Mouse (Mus musculus): ENCODE data around the gene Ccdc78. TPM values are rescaled to one million over a fixed set of nuclear protein-coding genes. Genes with fewer than 3 reads are reported as not detected.

Gene Ccdc78
- 0.83 TPM for polyA plus RNA-seq (2017; shearing (Covaris generic))

DNA sequence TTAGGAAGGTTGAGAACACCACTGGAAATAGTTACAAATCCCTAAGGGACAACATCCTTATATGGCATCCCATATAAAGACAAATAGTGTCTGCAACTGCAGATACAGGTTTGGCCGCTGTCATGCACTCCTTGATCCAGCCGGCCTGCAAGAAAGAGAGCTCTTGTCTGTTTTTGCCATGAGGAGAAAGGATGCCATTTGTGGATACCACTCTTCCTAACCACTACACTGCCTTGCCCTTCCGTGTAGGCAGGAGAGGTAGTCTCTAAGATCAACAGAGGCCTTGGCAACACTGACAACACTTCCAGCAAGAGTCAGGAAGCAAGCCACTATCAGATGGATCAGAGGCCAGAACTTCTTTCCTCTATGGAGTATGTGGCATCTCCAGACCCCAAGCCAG, at the start of gene Ccdc78:
Ccdc78 (plus strand) TSS at position 301 of the 400 bp plus-strand sequence.

DNA sequence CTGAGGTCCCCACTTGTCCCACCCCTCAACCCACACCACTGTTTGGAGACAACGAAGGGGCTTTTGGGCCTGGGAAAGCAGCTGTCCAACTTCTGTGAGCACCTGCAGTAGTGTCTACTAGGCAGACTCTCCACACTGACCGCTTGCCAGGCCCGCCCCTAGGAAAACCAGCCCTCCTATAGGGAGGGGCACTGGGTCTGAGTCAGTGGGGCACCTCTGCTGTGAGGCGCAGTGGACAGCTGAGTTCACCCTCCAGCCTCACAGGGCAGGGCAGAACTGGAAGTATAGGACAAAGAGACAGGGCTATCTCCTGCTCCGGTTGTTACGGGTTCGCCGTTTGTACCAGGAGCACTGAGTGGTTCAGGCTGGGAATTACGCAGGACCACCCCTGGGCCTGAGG, 32.1 kb upstream of the Ccdc78 start, which contains the start of gene Msln:
Msln (minus strand) TSS at position 138 of the 400 bp plus-strand sequence.

DNA sequence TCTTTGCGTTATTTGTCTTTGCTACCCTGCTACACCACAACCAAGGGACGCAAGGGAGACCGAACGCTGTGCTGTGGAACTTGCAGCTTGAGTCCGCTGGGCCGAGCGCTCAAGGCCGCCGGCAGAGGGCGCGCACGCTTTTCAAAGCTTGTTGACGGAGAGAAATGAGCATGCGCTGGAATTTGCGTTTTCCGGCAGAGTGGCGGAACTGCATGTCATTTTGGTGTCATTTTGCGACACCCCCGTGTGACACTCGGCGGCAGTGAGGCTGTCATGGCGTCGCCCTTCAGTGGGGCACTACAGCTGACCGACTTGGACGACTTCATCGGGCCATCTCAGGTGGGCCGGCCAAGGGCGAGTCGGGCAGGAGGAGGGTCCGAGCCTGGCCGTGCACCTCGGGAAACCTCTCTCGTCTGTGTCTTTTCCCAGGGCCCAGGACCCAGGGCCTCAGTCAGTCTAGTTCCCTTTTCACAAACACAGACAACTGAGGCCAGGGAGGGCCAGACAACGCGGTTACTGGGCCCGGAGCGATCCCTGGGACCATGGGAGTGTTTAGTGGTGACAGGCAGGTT, 12.7 kb upstream of the Ccdc78 start, which contains the start of gene Narfl:
Narfl (plus strand) TSS at position 228 of the 572 bp plus-strand sequence.

DNA sequence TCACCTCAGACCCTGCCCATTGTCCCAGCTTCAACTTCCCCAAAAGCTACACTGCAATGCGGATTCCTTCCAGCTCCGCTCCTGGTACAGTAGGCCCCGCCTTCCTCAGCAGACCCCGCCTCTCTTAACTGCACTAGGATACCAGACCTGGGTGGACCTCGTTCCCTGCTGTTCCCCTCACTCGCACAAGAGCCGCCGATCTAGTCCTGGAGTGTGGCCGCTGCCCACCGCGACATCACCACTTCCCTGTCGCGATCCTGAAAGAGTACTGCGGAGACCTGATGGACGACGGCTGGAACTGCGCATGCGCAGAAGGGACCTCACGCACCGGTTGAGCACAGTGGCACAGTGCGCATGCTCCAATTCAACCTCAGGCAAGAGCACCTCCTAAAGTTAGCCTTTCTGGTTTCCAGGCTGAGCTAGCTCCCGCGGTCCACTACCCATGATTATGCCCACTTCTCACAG, 1.1 kb upstream of the Ccdc78 start, which contains the start of gene Haghl:
Haghl (minus strand) TSS at position 393 of the 465 bp plus-strand sequence.

DNA sequence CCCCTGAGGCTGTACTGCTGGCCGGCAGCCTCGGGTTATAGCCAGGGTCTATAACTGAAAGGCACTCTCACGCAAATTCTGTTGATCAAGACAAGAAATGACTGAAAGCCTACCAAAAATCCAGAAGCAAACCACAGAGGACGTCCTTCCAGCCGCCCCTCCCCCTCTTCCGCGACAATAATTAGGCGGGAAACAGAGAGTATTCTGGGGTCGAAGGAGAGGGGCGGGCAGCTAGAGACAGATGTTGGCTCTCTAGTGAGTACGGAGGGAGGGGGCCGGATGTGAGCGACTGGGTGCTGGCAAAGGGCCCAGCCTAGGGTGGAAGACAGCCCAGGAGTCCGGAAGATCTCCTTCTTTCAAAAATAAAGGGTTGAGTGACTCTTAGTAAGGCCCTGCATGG, 6.2 kb downstream of the Ccdc78 start, which contains the start of gene Fam173a:
Fam173a (minus strand) TSS at position 287 of the 400 bp plus-strand sequence.

DNA sequence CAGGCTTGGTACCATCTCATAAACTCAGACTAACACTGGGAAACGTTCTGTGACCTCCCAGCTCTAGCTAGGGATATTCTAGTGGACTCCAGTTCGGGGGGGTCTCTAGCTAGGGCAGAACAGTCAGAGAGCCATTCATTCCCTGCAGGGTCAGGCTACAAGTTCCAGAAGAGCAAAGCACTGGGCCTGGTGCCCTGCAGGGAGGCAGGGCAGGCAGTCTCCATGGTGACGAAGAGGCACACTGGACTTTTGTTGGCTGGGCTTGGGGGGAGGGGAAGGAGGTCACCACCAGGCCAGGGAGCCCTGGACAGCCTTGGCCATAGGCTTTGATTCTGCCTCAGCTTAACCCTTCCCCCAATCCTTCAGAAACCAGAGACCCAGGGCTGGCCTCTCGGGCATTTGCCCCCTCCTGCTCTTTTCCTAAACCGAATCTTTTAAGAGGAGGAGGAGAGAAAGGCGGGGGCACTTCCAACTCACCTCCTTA, 9.3 kb downstream of the Ccdc78 start, which contains the start of gene AC134908.4:
AC134908.4 (minus strand) TSS at position 51 of the 484 bp plus-strand sequence.

DNA sequence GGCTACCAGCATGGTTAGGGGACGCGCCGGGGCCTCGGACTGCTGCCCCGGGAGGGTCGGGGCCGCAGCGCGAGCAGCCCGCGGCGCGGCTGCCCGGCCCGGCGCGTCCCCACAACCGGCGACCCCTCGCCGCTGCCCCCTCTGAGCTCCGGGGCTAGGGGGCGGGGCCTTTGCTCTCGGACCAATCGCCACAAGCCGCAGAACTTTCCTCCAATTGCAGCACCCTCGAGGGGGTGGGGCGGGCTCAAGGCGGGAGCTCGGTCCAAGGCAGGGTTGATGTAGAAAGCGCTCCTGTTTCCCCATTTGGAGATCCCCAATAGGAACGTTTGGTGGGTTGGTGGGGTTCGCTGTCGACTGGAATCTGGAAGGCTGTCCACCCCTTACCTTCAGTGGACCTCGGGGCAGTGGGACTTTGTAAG, 10.6 kb downstream of the Ccdc78 start, which contains the start of gene Metrn:
Metrn (minus strand) TSS at position 186 of the 419 bp plus-strand sequence.

DNA sequence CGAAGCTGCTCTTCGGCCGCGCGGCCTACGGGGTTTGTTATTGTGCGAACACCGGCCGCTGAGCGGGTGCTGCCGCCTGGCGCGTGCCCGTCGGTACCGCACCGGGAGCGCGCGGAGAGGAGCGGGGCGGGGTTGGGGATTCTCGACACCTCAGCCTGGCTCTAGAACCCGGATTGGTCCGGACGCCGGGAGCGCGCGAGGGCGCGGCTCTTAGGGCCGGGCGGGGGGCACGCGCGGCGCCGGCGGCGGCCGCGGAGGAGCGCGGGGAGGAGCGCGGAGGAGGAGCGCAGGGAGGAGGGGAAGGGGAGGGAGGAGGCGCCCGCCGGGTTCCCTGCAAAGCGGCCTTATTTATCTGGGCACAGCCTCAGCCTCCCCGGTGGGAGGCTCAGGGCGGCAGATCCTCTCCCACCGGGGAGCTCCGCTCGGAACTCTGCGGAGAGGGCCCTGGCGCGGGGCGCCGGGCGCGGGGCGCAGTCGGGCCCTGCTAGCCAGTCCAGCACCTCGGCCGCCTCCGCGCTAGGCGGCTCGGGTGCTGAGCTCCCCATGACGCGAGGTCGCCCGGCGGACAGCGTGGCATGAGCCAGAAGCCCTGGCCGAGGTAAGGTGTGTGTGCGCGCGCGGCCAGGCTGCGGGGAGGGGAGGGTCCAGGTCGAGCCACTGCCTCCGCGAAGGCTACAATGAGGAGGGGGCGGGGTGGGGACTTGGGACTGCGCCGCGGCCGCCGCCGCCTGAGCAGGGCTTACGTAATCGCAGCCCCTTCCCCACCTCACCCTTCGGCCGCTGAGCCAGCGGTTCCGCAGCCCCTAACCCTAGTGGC, 22.6 kb downstream of the Ccdc78 start, which contains the start of gene Fbxl16:
Fbxl16 (plus strand) TSS at position 297 of the 817 bp plus-strand sequence.

DNA sequence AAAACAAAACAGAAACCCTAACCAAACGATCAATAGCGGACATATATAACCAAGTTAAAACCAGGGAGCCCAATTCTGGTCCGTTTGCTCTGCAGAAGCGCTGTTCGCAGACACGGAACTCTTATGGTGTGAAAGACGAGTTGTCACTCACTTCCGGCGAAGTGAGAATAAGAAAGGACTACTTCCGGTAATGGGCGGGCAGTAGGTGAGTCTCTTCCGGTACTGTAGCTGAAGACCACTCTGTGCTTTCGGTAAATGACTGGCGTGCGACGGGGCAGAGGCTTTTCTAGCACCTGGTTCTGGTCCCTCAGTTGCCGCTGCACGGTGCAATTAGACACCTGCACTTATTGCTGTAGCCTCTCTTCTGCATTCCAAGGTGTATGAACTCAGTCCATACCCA, 37.1 kb downstream of the Ccdc78 start, which contains the start of gene Wdr24:
Wdr24 (plus strand) TSS at position 176 of the 400 bp plus-strand sequence.

DNA sequence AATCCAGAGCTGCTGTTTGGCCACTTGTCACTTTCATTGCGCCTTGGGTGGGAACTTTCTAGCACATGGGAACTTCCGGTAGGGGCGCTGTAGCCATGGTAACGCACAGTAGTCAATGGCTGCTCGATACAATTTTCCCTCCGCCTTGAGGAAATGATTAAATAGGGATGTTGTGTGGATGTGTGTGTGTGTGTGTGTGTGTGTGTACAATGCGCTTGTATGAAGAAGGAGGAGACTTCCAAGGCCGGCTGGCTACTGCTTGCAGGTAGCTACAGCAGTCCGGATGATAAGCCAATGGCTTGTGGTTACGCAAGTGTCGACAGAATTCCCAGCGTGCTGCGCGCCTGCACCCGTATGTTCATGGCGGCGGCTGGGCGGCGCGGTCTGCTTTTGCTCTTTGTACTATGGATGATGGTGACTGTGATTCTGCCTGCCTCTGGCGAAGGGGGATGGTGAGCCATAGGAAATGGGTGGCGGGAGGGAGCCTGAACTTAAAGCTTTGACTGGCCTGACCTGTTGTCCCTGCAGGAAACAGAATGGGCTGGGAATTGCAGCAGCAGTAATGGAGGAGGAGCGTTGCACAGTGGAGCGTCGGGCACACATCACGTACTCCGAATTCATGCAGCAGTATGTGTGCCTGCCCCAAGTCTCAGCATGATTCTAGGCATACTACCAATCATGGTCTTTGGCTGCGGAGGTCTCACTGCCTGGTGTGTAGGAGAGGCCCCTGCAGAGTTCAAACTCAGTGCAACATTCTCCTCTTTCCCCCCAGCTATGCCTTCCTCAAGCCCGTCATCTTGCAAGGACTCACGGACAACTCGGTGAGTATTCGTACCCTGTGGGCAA, 42.6 kb downstream of the Ccdc78 start, which contains the start of gene Jmjd8:
Jmjd8 (plus strand) TSS at position 156 of the 846 bp plus-strand sequence.

DNA sequence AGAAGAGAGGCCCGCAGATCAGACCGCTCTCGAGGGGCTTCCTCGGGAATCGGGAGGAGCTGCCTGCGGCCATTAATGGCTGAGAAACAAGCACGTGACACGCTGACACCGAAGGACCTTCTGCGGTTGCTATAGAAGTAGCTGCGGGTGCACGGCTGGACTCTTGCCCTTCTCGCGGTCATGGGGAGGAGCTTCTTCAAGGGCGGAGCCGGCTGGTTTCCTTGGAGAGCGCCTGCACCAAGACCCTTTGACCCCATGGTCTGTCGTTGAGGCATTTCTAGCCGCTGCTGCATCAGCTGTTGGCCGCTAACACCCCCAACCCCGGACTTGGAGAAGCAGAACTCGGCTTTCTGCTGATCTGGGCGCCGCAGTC, 46.9 kb downstream of the Ccdc78 start, which contains the start of gene Stub1:
Stub1 (minus strand) TSS at position 114 of the 373 bp plus-strand sequence.

DNA sequence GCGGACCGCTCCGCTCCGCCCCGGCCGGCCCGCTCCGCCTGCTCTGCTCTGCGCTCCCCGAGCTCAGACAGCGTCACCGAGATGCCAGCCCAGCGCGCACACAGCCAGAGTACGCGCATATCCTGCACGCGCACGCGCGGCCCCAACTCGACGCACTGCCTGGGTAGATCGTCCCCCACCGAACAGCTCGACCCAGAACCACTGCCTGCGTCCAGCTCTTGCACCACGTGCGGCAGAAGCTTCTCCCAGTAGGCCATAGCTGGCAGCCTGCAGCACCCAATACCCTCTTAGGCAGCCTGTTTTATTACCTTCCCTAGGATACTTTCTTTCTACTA, 50.7 kb downstream of the Ccdc78 start, which contains the start of gene Rhbdl1:
Rhbdl1 (minus strand) TSS at position 220 of the 335 bp plus-strand sequence.

Other genes with a start within 250 kb of the Ccdc78 start
- gene Sox8, start 215.9 kb upstream of the Ccdc78 start, polyA plus RNA-seq (2017; shearing (Covaris generic)) = not detected
- 25.6 TPM for gene Lmf1, start 207.5 kb upstream of the Ccdc78 start, polyA plus RNA-seq (2017; shearing (Covaris generic))
- gene Gng13, start 69.4 kb upstream of the Ccdc78 start, polyA plus RNA-seq (2017; shearing (Covaris generic)) = not detected
- gene Chtf18, start 59.2 kb upstream of the Ccdc78 start, polyA plus RNA-seq (2017; shearing (Covaris generic)) = 6.7 TPM
- 19.7 TPM for gene Rpusd1, start 58.9 kb upstream of the Ccdc78 start, polyA plus RNA-seq (2017; shearing (Covaris generic))
- gene Mslnl, start 50.5 kb upstream of the Ccdc78 start, polyA plus RNA-seq (2017; shearing (Covaris generic)) = 0.17 TPM
- gene Msln, start 32.2 kb upstream of the Ccdc78 start, polyA plus RNA-seq (2017; shearing (Covaris generic)) = not detected
- 28.0 TPM for gene Narfl, start 12.8 kb upstream of the Ccdc78 start, polyA plus RNA-seq (2017; shearing (Covaris generic))
- 38.4 TPM for gene Haghl, start 907 bp upstream of the Ccdc78 start, polyA plus RNA-seq (2017; shearing (Covaris generic))
- gene Fam173a, start 6.3 kb downstream of the Ccdc78 start, polyA plus RNA-seq (2017; shearing (Covaris generic)) = 245 TPM
- not detected for gene AC134908.4, start 9.1 kb downstream of the Ccdc78 start, polyA plus RNA-seq (2017; shearing (Covaris generic))
- gene Metrn, start 10.6 kb downstream of the Ccdc78 start, polyA plus RNA-seq (2017; shearing (Covaris generic)) = 9.6 TPM
- not detected for gene Fbxl16, start 22.5 kb downstream of the Ccdc78 start, polyA plus RNA-seq (2017; shearing (Covaris generic))
- 45.9 TPM for gene Wdr24, start 37.0 kb downstream of the Ccdc78 start, polyA plus RNA-seq (2017; shearing (Covaris generic))
- gene Jmjd8, start 42.3 kb downstream of the Ccdc78 start, polyA plus RNA-seq (2017; shearing (Covaris generic)) = 42.2 TPM
- gene Stub1, start 46.8 kb downstream of the Ccdc78 start, polyA plus RNA-seq (2017; shearing (Covaris generic)) = 91.2 TPM
- gene Rhbdl1, start 50.7 kb downstream of the Ccdc78 start, polyA plus RNA-seq (2017; shearing (Covaris generic)) = 0.57 TPM
- 0.75 TPM for gene Gm20683, start 55.2 kb downstream of the Ccdc78 start, polyA plus RNA-seq (2017; shearing (Covaris generic))
- 50.2 TPM for gene Rhot2, start 58.3 kb downstream of the Ccdc78 start, polyA plus RNA-seq (2017; shearing (Covaris generic))
- gene Wdr90, start 74.9 kb downstream of the Ccdc78 start, polyA plus RNA-seq (2017; shearing (Covaris generic)) = 7.3 TPM
- gene Mcrip2, start 82.2 kb downstream of the Ccdc78 start, polyA plus RNA-seq (2017; shearing (Covaris generic)) = 5.7 TPM
- 95.5 TPM for gene Mettl26, start 88.5 kb downstream of the Ccdc78 start, polyA plus RNA-seq (2017; shearing (Covaris generic))
- 1.0 TPM for gene Wfikkn1, start 94.3 kb downstream of the Ccdc78 start, polyA plus RNA-seq (2017; shearing (Covaris generic))
- 5.1 TPM for gene Rab40c, start 133.1 kb downstream of the Ccdc78 start, polyA plus RNA-seq (2017; shearing (Covaris generic))
- 71.1 TPM for gene Pigq, start 158.4 kb downstream of the Ccdc78 start, polyA plus RNA-seq (2017; shearing (Covaris generic))
- gene Nhlrc4, start 158.4 kb downstream of the Ccdc78 start, polyA plus RNA-seq (2017; shearing (Covaris generic)) = not detected
- not detected for gene A930017K11Rik, start 166.0 kb downstream of the Ccdc78 start, polyA plus RNA-seq (2017; shearing (Covaris generic))
- 22.0 TPM for gene Capn15, start 199.2 kb downstream of the Ccdc78 start, polyA plus RNA-seq (2017; shearing (Covaris generic))